Mouse (Mus musculus): ENCODE results near the gene Rbpms2.
"Not testable (repeated sequence)": the region's sequence is repeated elsewhere in the genome, so short reads cannot be mapped to it uniquely, and the experiment has no call there.

Rbpms2 gene

GRCm38 (mm10) chr9:65654700-65655237 lies 25.3 kb downstream of the Rbpms2 start:
- no peak for DNase-seq (ENCODE audit: low spot score in 2 of 2)

- DNase-seq (ENCODE audit: low spot score in 2 of 2): no peak
These were observed 26.1 kb downstream of the Rbpms2 start for GRCm38 (mm10) chr9:65655540-65655939.

- DNase-seq (ENCODE audit: low spot score in 2 of 2): no peak
These were observed 27.8 kb downstream of the Rbpms2 start for GRCm38 (mm10) chr9:65657218-65657617.

DNA sequence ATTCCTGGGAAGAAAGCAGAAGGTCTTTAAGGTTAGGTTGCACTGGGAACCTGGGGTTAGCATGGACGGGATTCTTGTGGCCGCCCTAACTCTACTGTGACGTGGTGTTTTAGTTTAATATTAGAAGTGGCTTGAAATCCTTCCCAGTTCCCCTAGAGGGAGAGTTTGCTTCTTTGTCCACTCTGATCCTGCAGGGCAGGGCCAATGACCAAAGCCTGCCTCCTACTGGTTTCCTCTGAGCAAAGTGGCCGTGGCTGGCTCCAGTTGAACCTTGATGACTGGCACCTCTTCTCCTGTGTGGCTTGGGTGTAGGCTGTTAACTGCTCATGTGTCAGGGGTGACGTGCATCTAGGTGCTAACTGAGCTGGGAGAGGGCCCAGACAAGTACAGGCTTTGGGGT lies 31.6 kb downstream of the Rbpms2 start:
- no peak for DNase-seq (ENCODE audit: low spot score in 2 of 2)

DNA sequence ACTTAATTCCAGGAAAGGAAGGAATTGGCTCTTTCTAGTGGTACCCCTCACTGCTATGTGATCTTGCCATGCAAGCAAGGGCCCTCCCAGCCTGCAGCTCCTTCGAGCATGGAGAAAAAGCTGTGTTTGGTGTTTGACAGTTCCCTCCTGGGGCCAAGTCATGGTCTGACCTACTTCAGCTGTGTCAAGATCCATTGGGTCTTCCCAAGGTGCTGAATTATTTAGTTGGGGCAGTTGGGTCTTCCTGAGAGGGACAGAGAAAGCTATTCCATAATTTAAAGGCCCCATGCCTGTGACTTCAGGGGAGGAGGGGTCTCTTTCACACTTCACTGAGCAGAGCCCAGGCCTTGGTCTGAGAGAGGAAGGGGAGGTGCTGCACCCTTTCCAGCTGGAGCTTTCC lies 32.0 kb downstream of the Rbpms2 start:
- DNase-seq (ENCODE audit: low spot score in 2 of 2): no peak

DNA sequence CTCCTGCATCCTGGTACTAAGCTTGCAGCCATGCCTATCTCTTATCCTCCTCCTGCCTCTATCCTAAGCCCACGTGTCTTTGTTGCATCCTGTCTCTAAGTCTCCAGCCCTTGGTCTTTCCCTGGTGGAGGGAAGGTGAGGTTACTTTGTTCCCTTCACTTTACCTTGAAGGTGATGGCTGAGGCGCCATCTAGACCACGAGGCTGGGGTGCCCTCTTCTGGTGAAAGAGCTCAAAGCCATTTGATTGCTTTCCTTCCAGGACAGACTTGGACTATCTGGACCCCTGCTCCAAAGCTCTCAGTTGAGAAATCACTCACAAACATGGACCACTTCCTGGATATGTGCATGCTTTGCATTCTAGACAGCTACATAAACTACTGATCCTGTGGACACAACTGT lies 34.7 kb downstream of the Rbpms2 start:
- DNase-seq (ENCODE audit: low spot score in 2 of 2): peak in 1 of 2 experiments; percentile 61

DNA sequence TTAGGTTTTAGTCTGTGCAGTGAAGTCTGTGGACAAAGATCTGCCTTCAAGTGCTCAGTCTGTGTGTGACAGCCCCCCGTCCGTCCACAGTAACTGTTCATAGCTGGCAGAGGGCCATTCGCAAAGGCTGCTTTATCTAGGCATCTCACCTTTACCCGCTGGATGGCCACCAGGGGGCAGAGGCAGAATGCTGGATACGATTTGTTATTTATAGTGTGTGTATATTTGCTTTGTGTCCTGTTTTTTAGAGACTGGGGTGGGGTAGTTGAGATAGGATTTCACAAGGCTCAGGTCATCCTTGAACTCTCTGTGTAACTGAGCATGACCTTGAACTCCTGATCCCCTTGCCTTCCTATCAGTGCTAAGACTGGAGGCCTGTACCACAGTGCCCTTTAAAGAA lies 36.6 kb downstream of the Rbpms2 start:
- DNase-seq (ENCODE audit: low spot score in 2 of 2): peak in 1 of 2 experiments; percentile 34

- no peak for DNase-seq (ENCODE audit: low spot score in 2 of 2)
These were observed 38.3 kb downstream of the Rbpms2 start, which contains the start of gene Oaz2 for GRCm38 (mm10) chr9:65667701-65668100. Oaz2 (plus strand) TSS chr9:65668001.

DNA sequence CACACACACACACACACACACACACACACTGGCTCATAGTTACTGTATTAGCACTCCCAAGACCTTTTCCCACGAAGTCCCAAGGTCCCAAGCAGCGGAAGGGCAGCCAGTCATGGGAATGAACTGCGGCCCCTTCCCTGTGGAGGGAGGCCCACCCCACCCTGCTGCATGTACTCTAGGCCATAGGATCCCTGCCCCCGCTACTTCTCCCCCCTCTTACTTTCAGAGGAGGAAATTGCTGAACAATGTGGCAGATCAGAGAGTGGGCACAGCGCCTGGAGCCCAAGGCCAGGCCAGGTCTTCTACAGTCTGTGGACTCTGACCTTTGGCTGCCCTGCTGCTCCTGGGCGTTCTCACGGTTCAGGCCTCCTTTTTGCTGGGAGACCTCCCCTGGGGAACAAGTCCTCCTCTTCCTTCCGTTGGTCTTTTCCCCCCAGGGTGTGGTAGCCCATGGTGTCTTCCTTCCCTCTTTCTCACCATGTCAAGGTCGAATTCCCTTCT lies 42.0 kb downstream of the Rbpms2 start:
- no peak for DNase-seq (ENCODE audit: low spot score in 2 of 2)

DNA sequence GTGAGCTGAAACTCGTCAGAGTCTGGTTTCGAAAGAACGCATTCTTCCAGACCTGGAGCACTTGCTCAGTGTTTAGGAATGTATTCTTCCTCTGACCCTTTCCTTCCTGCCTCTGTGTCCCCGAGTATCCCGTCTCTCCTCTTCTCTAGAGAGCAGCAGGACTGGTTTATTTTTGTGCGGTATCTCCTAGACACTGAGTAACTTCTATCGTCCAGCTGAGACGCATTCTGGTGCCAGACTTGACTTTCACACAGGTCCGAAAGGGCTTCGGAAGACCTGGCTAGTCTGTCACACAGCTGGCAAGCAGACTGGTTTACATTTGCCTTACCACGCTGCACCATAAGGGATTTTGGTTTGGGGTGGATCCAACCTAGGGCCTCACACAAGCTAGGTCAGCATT lies 43.5 kb downstream of the Rbpms2 start:
- DNase-seq (ENCODE audit: low spot score in 2 of 2): no peak

DNA sequence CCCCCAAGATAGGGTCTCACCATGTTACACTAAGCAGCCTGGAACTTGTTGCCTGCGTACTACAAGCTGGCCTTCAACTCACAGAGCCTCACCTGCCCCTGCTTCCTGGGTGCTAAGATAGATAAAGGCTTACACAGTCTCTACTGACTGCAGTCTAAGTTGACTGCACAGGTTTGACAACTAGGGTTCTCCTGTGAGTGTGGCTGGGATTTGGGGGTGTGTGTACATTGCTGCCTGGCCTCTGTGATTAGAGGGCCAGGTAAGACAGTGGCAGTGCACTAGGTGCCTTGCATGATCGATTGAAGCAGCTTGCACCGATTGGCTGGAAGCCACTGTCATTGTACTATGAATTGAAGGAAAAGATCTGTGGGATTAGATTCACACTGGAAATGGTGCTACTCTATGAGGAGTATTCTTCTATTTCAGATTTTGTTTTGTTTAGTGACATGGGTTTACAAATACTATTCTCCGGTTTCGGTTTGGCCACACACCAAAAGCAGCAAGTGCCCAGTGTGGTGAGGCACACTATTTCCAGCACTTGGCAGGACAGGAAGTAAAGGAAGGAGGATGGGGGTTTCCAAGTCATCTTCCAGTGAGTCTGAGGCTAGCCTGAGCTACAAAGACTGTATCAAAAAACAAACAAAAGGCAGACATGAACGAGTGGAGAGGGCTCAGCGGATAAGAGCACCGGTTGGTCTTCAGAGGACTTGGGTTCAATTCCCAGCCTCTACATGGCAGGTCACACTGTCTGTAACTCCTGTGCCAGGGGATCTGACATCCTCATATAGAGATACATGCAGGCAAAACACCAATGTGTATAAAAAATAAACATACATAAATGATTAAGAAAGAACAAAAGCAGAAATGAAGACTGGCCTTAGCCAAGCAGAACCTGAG lies 46.3 kb downstream of the Rbpms2 start:
- no peak for DNase-seq (ENCODE audit: low spot score in 2 of 2)

DNA sequence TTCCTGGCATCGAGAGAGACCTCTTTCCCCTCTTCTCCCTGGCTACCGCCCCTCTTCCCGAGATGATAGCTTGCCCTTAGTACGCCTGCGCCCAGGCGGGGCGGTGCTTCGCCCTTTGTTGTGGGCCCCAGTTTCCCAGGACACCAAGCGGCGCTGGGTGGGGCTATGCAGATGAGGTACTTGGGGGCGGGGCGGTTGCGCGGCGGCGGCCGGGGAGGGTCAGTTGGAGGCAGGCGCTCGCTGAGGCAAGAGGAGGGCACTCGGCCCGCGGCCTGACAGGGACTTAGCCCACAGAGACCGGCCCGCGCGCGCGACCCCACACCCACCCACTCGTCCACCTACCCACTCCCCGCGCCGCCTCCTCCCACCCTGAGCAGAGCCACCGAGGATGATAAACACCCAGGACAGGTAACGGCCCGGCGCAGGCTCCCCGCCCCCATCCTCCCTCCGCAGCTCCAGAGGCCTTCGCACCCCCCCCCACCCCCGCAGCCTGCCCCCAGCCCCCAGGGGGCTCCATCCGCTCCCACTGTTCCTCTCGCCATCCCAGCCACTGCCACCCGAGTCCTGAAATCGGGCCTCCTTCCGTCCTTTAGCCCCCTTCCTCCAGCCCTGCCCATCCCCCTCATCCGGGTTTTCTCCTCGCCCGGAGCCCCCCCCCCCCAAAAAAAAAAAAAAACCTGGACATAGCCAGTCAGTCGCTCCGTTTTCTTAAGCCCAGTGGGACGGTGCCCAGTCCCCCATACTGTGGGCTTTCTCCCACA lies 47.1 kb downstream of the Rbpms2 start:
- peak; percentile 83 to 96 for DNase-seq (ENCODE audit: low spot score in 2 of 2)

- DNase-seq (ENCODE audit: low spot score in 2 of 2): no peak
These were observed 47.6 kb downstream of the Rbpms2 start for GRCm38 (mm10) chr9:65677119-65677462.

GRCm38 (mm10) chr9:65679181-65679761 lies 49.8 kb downstream of the Rbpms2 start:
- DNase-seq (ENCODE audit: low spot score in 2 of 2): no peak

- no peak for DNase-seq (ENCODE audit: low spot score in 2 of 2)
These were observed 51.6 kb downstream of the Rbpms2 start for GRCm38 (mm10) chr9:65680938-65681633.

GRCm38 (mm10) chr9:65681634-65681940 lies 52.1 kb downstream of the Rbpms2 start:
- DNase-seq (ENCODE audit: low spot score in 2 of 2): peak in 1 of 2 experiments; percentile 24

DNA sequence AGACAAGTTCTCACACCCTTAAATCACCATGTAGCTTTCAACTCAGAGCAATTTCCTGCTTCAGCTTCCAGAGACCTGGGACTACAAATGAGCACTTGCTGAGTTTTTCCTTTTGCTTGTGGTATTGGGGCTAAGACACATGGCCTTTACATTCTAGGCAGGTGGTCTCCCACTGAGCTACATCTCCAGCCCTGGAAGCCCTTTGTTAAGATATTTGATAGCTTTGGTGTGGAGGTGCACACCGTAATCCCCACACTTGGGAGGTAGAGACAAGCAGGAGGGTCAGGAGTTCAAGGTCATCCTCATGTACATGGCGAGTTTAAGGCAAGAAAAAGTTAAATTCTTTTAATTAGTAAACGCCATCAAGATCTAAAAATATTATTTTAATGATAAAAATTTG lies 52.7 kb downstream of the Rbpms2 start:
- DNase-seq (ENCODE audit: low spot score in 2 of 2): no peak

DNA sequence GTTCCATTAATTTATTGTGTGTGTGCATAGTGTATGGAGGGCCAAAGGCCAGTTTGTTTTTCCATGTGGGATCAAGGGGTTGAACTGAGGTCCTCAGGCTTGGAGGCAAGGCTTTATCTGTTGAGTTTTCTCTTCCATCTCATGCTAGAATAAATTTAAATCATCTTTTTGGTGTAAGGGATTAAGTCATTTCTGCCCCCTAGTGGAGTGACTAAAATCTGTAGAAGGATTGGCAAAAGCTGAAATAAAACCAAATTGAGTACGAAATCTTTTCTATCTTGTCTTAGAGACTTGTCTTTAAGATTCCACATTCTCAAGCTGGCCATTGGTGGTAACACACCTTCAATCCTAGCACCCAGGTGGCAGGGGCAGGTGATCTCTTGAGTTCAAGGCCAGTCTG lies 53.5 kb downstream of the Rbpms2 start:
- no peak for DNase-seq (ENCODE audit: low spot score in 2 of 2)

GRCm38 (mm10) chr9:65684704-65685103 lies 55.3 kb downstream of the Rbpms2 start:
- DNase-seq (ENCODE audit: low spot score in 2 of 2): no peak

DNA sequence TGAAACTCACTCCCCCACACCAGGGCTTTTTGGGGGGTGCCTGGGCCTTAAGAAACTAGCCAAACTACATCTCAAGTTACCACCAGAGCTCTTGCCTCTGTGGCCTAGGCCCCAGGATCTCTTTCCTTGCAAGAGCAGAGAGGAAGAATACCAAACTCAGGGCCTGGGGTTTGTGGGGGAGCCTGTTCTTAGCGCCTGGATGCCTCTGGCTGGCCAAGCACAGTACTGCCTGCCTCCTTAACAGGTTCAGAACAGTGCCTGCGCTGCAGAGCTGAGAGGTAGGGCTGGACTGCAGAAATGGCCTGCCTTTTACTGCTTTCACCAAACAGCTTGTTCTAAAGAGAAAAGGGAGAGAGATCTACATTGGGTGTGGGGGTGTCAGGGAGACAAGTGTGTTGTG lies 60.4 kb downstream of the Rbpms2 start:
- not testable (repeated sequence) for DNase-seq (ENCODE audit: low spot score in 2 of 2)

DNA sequence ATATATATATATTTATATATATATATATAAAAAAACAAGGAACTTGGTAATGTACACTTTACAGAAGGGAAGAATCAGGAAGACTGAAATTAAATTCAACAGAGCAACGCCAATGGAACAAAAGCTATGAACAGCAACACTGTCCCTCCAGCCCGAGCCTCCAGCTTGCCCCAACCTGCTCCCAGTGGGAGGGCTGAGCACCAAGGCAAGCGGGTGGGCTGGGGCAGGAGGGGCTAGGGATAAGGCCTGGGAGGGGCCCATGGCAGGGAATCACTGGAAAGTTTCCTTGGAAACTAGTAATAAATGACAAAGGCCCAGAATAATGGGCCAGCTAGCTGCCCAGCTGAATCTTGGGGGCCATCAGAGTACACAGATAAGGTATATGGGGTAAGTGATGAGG lies 63.0 kb downstream of the Rbpms2 start:
- no peak for DNase-seq (ENCODE audit: low spot score in 2 of 2)
